Mouse (Mus musculus) stomach, postnatal 0 days (tissue): ENCODE results near the gene Bicral.

Experiments
- CTCF ChIP-seq: IDR thresholded peaks from 2 replicates; pipeline ENCODE4 v1.5.1; 2016; ENCODE audit warnings: antibody characterized with exemption, low read depth, mild to moderate bottlenecking, moderate library complexity
- EP300 ChIP-seq: optimal IDR thresholded peaks from 2 replicates; pipeline ENCODE3; 2016; ENCODE audit warnings: antibody characterized with exemption

GRCm38 (mm10) chr17:46770546-46770945 lies 87.7 kb downstream of the Bicral start:
- TF ChIP-seq EP300: no peak
- TF ChIP-seq CTCF: no peak
